Mouse (Mus musculus): ENCODE measurements around the gene Vps9d1.

DNA sequence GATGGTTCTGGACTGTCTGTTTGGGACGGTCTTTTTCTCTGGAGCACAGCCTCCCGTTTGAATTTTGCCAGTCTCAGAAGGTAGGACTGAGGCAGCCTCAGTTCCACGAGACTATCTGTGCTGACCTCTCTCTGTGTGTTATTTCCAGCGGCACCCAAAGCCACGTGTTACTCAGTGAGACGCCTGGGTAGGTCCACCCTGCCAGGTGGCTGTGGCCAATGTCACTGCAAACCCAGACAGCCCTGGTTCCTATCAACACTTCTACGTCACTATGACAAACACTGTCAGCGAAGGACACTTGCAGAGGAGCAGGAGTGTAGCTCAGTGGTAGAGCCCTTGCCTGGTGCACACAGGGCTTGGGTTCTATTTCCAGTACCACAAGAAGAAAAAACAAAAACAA lies 37.6 kb upstream of the Vps9d1 start:
- TF ChIP-seq CTCF (conservative IDR thresholded peaks at IDR 0.05; ENCODE audit: low read length) = no peak
- no peak for TF ChIP-seq NANOG (IDR thresholded peaks at IDR 0.05; ENCODE audit: borderline replicate concordance, low read length)
